Mouse (Mus musculus): Measurements from ENCODE around the gene Cdk20.

Gene Cdk20

GRCm38 (mm10) chr13:64432017-64432995 is at the start of gene Cdk20:
Cdk20 (plus strand) TSS chr13:64432314.
- peak; percentile 86 to 87 for DNase-seq (ENCODE audit: low spot score in 2 of 2)

GRCm38 (mm10) chr13:64384937-64385336 is 47.2 kb upstream of the Cdk20 start:
- DNase-seq (ENCODE audit: low spot score in 2 of 2): no peak

- DNase-seq (ENCODE audit: low spot score in 2 of 2): no peak
Measured at GRCm38 (mm10) chr13:64386048-64386447, 46.1 kb upstream of the Cdk20 start.

DNA sequence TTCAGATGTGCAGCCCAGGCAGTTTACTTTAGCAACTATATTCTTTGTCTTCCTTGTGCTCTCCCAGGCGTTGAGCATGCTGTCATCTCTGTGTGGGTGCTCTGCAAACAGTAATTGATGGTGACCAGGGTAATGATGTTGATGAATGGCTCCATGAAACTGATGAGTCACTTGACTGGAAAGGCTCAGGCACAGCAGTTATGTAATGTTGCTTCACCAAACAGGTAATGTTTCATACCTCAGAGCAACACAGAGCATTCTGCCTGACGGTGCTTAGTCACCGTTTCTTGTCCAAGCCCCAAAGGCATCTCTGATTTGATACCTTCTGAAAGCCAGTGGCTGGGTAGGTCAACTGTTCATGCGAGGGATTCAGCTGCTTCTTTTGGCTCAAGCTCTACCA is 43.7 kb upstream of the Cdk20 start:
- no peak for DNase-seq (ENCODE audit: low spot score in 2 of 2)

- DNase-seq (ENCODE audit: low spot score in 2 of 2): no peak
Measured at GRCm38 (mm10) chr13:64396979-64397378, 35.1 kb upstream of the Cdk20 start.

GRCm38 (mm10) chr13:64398065-64398464 is 34.0 kb upstream of the Cdk20 start:
- DNase-seq (ENCODE audit: low spot score in 2 of 2): no peak

DNA sequence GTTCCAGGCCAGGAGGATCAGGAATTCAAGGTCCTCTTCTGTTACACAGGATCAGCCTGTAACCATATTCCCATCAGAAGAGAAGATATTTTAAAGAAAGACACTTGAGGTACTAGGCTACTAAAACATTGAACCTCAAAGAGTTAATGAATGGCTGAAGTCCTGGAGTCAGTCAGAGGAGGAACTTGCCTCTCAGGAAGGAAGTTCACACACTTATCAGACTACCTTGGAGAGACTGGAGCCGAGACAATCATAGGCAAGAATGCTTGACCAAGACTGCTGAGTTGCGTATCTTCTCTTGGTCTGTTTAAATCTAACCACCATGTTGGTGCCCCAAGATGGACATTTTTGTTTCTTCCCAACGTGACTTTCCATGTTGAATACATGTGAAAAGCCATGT is 32.2 kb upstream of the Cdk20 start:
- DNase-seq (ENCODE audit: low spot score in 2 of 2): no peak

- no peak for DNase-seq (ENCODE audit: low spot score in 2 of 2)
Measured at GRCm38 (mm10) chr13:64400801-64401361, 31.2 kb upstream of the Cdk20 start.

DNA sequence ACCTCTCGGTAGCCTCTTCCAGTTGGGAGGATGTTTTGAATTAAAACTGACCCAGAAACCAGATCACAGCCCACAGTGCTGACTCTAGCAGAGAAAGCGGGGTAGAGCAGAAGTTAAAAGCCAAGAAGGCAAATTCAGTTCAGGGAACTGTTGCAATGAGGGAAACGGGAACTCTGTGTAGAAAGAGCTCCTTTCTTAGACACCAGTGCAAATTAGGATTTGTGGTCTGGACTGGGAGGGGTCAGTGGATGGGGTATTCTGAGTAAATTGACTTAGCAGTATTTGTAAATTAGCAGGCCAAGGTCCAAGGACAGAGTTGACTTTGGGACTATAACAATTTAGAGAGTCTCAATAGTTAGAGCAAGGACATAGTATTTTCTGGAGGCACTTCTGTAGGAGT is 30.1 kb upstream of the Cdk20 start:
- no peak for DNase-seq (ENCODE audit: low spot score in 2 of 2)

DNA sequence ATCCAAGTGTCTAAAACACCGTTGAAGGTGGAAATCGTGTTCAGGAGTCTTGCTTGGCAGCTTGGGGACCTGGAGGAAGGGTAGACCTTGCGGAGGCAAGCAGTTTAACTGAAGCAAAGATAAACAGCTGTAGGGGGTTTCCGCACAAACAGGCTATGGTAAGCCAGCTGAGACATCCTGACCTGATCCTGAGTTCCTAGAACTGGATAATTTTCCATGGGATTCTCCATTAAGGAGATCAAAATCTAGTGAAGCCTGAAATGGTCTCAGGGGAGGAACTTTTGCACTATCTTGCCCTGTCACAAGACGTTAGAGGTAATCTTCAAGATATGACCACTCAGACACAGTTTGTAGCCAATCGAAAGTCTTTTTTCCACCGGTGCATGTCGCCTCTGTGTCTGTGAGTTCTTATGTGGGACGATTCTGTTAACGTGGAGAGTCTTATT is 29.6 kb upstream of the Cdk20 start:
- DNase-seq (ENCODE audit: low spot score in 2 of 2): no peak

GRCm38 (mm10) chr13:64402951-64403460 is 29.1 kb upstream of the Cdk20 start:
- no peak for DNase-seq (ENCODE audit: low spot score in 2 of 2)

- no peak for DNase-seq (ENCODE audit: low spot score in 2 of 2)
Measured at GRCm38 (mm10) chr13:64403519-64403918, 28.6 kb upstream of the Cdk20 start.

DNA sequence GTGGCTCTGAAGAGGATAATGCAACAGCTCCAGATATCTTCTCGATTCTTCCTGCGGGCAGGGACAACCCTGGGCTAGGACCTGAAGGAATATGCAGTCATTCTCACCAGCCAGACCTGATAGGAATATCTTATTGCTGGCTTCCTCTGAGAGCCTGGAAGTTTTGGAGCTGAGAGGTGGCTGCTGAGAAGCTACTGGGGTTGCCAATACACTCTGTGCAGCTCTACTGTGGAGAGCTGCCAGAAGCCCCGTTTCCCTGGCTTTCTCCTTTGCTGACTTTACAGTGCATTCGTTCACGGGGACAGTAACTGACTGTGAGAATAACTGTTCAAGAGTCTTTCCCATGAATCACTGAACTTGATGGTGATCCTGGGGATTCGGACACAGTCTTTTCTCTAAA is 26.6 kb upstream of the Cdk20 start:
- DNase-seq (ENCODE audit: low spot score in 2 of 2): no peak

GRCm38 (mm10) chr13:64407992-64408391 is 24.1 kb upstream of the Cdk20 start:
- DNase-seq (ENCODE audit: low spot score in 2 of 2): no peak

GRCm38 (mm10) chr13:64410604-64411003 is 21.5 kb upstream of the Cdk20 start:
- DNase-seq (ENCODE audit: low spot score in 2 of 2): no peak

- DNase-seq (ENCODE audit: low spot score in 2 of 2): no peak
Measured at GRCm38 (mm10) chr13:64411282-64411681, 20.8 kb upstream of the Cdk20 start.

DNA sequence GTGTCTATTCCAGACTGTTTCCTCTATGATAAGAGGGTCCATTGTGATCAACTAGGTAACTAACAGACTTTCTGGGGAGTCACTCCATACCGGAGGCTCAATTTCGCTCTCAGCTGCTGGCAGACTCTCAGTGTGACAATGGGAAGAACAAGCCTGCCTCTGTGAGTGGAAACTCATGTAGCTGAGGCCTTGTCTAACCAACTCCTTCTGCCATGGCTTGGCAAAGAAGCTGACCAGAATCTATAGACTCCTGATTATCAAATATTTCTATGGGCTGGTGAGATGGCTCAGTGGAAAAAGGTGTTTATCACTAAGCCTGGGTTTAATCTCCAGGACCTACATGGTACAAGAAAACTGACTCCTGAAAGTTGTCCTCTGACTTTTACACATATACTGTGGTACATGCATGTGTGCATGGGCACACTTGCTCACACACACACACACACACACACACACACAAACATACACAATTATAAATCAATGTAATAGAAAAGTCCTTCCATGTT is 19.3 kb upstream of the Cdk20 start:
- DNase-seq (ENCODE audit: low spot score in 2 of 2): no peak

DNA sequence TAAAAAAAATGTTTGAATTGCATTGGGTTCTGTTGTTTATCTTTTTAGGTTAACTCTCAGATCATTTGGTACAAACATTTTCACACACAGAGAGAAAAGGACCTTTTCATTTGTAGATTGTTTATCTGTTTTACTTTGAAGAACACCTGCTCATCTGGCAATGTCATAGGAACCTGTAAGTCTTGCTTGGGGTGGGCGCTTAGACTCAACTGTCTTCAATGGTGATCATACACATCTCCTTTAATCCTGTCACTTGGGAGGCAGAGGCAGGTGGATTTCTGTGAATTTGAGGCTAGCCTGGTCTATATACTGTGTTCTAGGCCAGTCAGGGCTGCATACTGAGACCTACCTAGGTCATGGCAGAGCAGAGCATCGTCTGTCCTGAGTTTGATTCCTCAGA is 16.5 kb upstream of the Cdk20 start:
- DNase-seq (ENCODE audit: low spot score in 2 of 2): no peak

GRCm38 (mm10) chr13:64416955-64417601 is 15.0 kb upstream of the Cdk20 start:
- DNase-seq (ENCODE audit: low spot score in 2 of 2): no peak

DNA sequence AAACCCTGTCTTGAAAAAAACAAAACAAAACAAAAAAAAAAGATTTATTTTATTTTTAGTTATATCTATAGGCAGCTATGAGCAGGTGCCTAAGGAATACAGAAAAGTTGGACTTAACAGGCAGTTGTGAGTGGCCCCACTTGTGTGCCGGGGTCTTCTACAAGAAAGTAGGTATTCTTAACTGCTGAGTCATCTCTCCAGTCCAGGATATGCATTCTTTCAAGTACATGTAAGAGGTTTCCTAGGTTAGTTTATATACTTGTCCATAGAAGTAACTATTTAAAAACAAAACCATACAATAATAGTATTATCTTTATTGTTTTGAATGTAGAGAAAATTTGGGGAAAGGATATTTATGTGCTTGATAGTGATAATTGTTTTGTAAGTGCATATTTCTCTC is 11.3 kb upstream of the Cdk20 start:
- no peak for DNase-seq (ENCODE audit: low spot score in 2 of 2)

- no peak for DNase-seq (ENCODE audit: low spot score in 2 of 2)
Measured at GRCm38 (mm10) chr13:64421386-64421785, 10.7 kb upstream of the Cdk20 start.

DNA sequence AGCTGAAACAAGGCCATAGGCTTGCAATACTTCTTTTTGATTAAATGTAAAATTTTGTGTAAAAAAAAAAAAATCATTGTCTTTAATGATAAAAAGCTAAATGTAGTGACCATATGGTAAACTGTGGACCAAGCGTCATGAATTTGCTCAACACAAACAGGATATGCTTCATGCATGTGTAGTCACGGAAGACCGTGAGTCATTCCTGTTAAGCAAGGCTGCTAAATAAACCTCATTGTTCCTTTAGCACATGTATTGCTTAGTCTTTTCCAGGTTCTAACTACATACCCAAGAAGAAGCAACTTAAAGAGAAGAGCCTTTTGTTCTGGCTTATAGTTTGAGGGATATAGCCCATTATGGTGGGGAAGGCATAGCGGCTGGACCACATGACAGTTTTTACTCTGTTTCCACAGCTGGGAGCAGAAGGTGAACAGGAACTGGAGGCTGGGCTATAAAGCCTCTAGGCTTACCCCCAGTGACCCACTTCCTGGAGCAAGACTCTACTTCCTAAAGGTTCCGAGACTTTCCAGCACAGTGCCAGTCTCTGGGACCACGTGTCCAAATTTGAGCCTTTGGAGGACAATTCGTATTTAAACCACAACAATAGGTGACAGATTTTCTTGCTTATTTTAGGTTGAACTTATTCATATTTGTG is 10.0 kb upstream of the Cdk20 start:
- DNase-seq (ENCODE audit: low spot score in 2 of 2): no peak

Measured in frontal cortex, postnatal 25 days (tissue).